Mouse (Mus musculus): ENCODE measurements around the gene Gm10295. TPM values are rescaled to one million over a fixed set of nuclear protein-coding genes. Genes with fewer than 3 reads are reported as not detected.

Gene Gm10295
- polyA plus RNA-seq, 1 experiment from 2014 or later: not detected

GRCm38 (mm10) chr7:71370746-71371145, 19.5 kb upstream of the Gm10295 start:
- Histone ChIP-seq H3K9me3 (replicated peaks; ENCODE audit: control insufficient read depth, low read length, poor library complexity, severe bottlenecking) (no peaks in the 10 kb centered on the region), H3K4me1 (ENCODE audit: control insufficient read depth, insufficient read depth, low read length) (0 out of 2 replicates have a peak, but pooled peaks cover 3% of the 10 kb centered on the region), H3K27me3 (ENCODE audit: control insufficient read depth, insufficient read depth, low read depth, low read length) (no peaks in the 10 kb centered on the region), H3K36me3 (ENCODE audit: control insufficient read depth, insufficient read depth, low read length) (no peaks in the 10 kb centered on the region), H3K9ac (ENCODE audit: low read depth, low read length) (no peak overlapping the region), H3K4me2 (ENCODE audit: low read length) (no peak overlapping the region), H3K4me3 (ENCODE audit: low read depth, low read length) (no peak overlapping the region), H3K27ac (ENCODE audit: low read length) (no peak overlapping the region)
- ATAC-seq: no peak
- WGBS: 73% methylated on average over 2 of the region's 2 CpGs

GRCm38 (mm10) chr7:71370128-71370527, 18.8 kb upstream of the Gm10295 start:
- no peak for ATAC-seq
- H3K9me3 ChIP-seq (replicated peaks; ENCODE audit: control insufficient read depth, low read length, poor library complexity, severe bottlenecking): no peaks in the 10 kb centered on the region
- H3K27ac ChIP-seq (ENCODE audit: low read length): no peak overlapping the region
- WGBS: 93% methylated on average over 3 of the region's 3 CpGs
- H3K36me3 ChIP-seq (ENCODE audit: control insufficient read depth, insufficient read depth, low read length): no peaks in the 10 kb centered on the region
- 0 out of 2 replicates have a peak, but pooled peaks cover 3% of the 10 kb centered on the region for H3K4me1 ChIP-seq (ENCODE audit: control insufficient read depth, insufficient read depth, low read length)
- H3K27me3 ChIP-seq (ENCODE audit: control insufficient read depth, insufficient read depth, low read depth, low read length): no peaks in the 10 kb centered on the region
- no peak overlapping the region for H3K4me2 ChIP-seq (ENCODE audit: low read length)
- no peak overlapping the region for H3K4me3 ChIP-seq (ENCODE audit: low read depth, low read length)
- no peak overlapping the region for H3K9ac ChIP-seq (ENCODE audit: low read depth, low read length)

- H3K27ac ChIP-seq (ENCODE audit: low read length): no peak overlapping the region
- H3K27me3 ChIP-seq (ENCODE audit: control insufficient read depth, insufficient read depth, low read depth, low read length): no peaks in the 10 kb centered on the region
- ATAC-seq: no peak
- no peaks in the 10 kb centered on the region for H3K4me1 ChIP-seq (ENCODE audit: control insufficient read depth, insufficient read depth, low read length)
- no peaks in the 10 kb centered on the region for H3K9me3 ChIP-seq (replicated peaks; ENCODE audit: control insufficient read depth, low read length, poor library complexity, severe bottlenecking)
- no peaks in the 10 kb centered on the region for H3K36me3 ChIP-seq (ENCODE audit: control insufficient read depth, insufficient read depth, low read length)
- WGBS: 89% methylated on average over 13 of the region's 13 CpGs
- H3K4me2 ChIP-seq (ENCODE audit: low read length): no peak overlapping the region
- no peak overlapping the region for H3K9ac ChIP-seq (ENCODE audit: low read depth, low read length)
- no peak overlapping the region for H3K4me3 ChIP-seq (ENCODE audit: low read depth, low read length)
Measured at GRCm38 (mm10) chr7:71368543-71369181, 17.4 kb upstream of the Gm10295 start.

- no peak for ATAC-seq
- H3K9me3 ChIP-seq (replicated peaks; ENCODE audit: control insufficient read depth, low read length, poor library complexity, severe bottlenecking): no peaks in the 10 kb centered on the region
- H3K4me3 ChIP-seq (ENCODE audit: low read depth, low read length): no peak overlapping the region
- no peak overlapping the region for H3K4me2 ChIP-seq (ENCODE audit: low read length)
- 91% methylated on average over 5 of the region's 5 CpGs for WGBS
- no peak overlapping the region for H3K9ac ChIP-seq (ENCODE audit: low read depth, low read length)
- H3K4me1 ChIP-seq (ENCODE audit: control insufficient read depth, insufficient read depth, low read length): no peaks in the 10 kb centered on the region
- no peaks in the 10 kb centered on the region for H3K27me3 ChIP-seq (ENCODE audit: control insufficient read depth, insufficient read depth, low read depth, low read length)
- H3K36me3 ChIP-seq (ENCODE audit: control insufficient read depth, insufficient read depth, low read length): no peaks in the 10 kb centered on the region
- H3K27ac ChIP-seq (ENCODE audit: low read length): no peak overlapping the region
Measured at GRCm38 (mm10) chr7:71355596-71355995, 4.3 kb upstream of the Gm10295 start.

DNA sequence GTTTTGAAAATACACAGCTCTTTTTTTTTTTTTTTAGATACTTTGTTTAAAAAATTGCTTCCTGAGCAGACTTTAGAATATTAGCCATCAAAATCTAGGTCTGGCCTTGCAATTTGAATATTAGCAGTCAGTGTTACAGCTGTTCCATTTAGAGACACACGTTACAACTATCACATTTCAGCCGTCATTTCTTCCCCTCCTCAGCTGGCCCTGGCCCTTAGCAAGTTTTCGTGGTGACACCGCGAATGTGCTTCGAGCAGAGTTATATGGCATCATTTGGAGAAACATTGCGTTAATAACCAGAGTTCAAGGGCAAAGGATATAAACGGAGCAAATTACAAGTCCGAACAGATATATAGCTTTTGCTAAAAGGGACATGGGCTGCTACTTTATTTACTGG, 2.4 kb downstream of the Gm10295 start:
- Histone ChIP-seq H3K9ac (ENCODE audit: low read depth, low read length) (no peak overlapping the region), H3K27ac (ENCODE audit: low read length) (no peak overlapping the region), H3K4me3 (ENCODE audit: low read depth, low read length) (no peak overlapping the region), H3K9me3 (replicated peaks; ENCODE audit: control insufficient read depth, low read length, poor library complexity, severe bottlenecking) (no peaks in the 10 kb centered on the region), H3K27me3 (ENCODE audit: control insufficient read depth, insufficient read depth, low read depth, low read length) (no peaks in the 10 kb centered on the region; the same call in 1 of the 2 replicates), H3K36me3 (ENCODE audit: control insufficient read depth, insufficient read depth, low read length) (no peaks in the 10 kb centered on the region), H3K4me2 (ENCODE audit: low read length) (no peak overlapping the region), H3K4me1 (ENCODE audit: control insufficient read depth, insufficient read depth, low read length) (no peaks in the 10 kb centered on the region)
- WGBS: 88% methylated on average over 9 of the region's 9 CpGs
- ATAC-seq: no peak

DNA sequence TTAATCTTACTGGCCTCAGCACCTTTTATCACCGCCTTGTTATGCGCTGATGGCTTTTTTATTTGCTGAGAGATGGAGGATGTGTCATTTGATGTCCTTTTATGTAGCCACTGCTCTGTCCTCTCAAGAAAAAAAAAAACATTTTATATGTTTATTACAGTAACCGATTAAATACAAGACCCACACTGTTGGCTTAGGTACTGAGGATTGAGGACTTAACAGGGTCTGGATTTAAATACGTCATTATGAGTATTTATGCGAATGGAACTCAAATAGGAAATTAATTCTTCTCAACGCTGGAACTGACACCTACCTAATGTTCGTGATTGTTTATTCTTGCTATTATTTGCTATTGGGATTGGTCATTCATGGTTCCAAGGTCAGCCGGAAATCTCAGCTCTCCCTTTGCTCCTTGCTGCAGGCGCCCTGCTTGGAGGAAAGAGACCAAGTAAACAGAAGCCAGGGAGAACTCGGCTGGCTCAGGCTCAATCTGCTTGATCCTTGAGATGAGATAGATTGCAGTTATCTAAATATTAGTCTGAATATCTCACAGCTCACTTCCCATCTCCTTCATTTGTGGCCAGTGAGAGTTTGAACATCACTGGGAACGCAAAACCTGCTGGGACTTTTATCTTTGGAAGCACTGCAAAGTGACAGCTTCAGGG, 26.2 kb downstream of the Gm10295 start:
- ATAC-seq: no peak
- Histone ChIP-seq H3K4me3 (ENCODE audit: low read depth, low read length) (no peak overlapping the region), H3K27me3 (ENCODE audit: control insufficient read depth, insufficient read depth, low read depth, low read length) (no peaks in the 10 kb centered on the region), H3K9ac (ENCODE audit: low read depth, low read length) (no peak overlapping the region), H3K27ac (ENCODE audit: low read length) (no peak overlapping the region), H3K36me3 (ENCODE audit: control insufficient read depth, insufficient read depth, low read length) (no peaks in the 10 kb centered on the region), H3K9me3 (replicated peaks; ENCODE audit: control insufficient read depth, low read length, poor library complexity, severe bottlenecking) (no peaks in the 10 kb centered on the region), H3K4me1 (ENCODE audit: control insufficient read depth, insufficient read depth, low read length) (no peaks in the 10 kb centered on the region), H3K4me2 (ENCODE audit: low read length) (no peak overlapping the region)
- 76% methylated on average over 11 of the region's 11 CpGs for WGBS

DNA sequence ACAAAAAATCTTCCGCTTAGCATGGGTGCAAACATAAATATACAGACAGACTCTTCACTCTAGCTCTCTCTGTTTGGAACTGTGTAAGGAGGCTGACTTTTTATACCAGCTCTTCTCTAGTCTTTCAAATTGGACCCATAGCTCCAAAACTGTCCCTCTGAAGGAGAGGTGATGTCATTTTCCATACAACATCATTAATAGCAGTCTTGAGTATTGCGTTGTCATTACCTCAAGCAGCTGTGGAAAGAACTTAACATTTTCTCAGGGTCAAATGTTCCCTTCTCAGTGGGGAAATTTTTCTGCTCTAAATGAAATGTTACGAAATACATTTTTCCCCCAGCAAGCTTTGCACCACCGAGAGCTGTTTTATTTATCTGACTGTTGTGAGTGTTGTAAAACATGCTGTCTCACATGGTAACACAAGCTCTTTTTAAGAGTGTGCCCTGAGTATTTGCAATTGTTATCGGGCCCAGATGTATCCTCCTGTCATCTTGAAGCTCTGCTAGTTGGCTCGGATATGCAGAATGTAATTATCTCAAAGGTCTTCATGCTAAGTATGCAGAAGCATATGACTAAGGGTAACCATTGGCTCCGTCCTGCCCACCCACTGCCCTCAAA, 38.0 kb downstream of the Gm10295 start:
- no peak overlapping the region for H3K4me3 ChIP-seq (ENCODE audit: low read depth, low read length)
- no peak overlapping the region for H3K27ac ChIP-seq (ENCODE audit: low read length)
- no peak overlapping the region for H3K4me2 ChIP-seq (ENCODE audit: low read length)
- no peaks in the 10 kb centered on the region for H3K9me3 ChIP-seq (replicated peaks; ENCODE audit: control insufficient read depth, low read length, poor library complexity, severe bottlenecking)
- H3K9ac ChIP-seq (ENCODE audit: low read depth, low read length): no peak overlapping the region
- WGBS: 83% methylated on average over 7 of the region's 7 CpGs
- H3K36me3 ChIP-seq (ENCODE audit: control insufficient read depth, insufficient read depth, low read length): no peaks in the 10 kb centered on the region
- H3K4me1 ChIP-seq (ENCODE audit: control insufficient read depth, insufficient read depth, low read length): no peaks in the 10 kb centered on the region
- ATAC-seq: no peak
- H3K27me3 ChIP-seq (ENCODE audit: control insufficient read depth, insufficient read depth, low read depth, low read length): no peaks in the 10 kb centered on the region

GRCm38 (mm10) chr7:71312375-71312774, 38.9 kb downstream of the Gm10295 start:
- H3K9ac ChIP-seq (ENCODE audit: low read depth, low read length): no peak overlapping the region
- WGBS: 79% methylated on average over 3 of the region's 3 CpGs
- no peaks in the 10 kb centered on the region for H3K36me3 ChIP-seq (ENCODE audit: control insufficient read depth, insufficient read depth, low read length)
- H3K4me3 ChIP-seq (ENCODE audit: low read depth, low read length): no peak overlapping the region
- no peak overlapping the region for H3K27ac ChIP-seq (ENCODE audit: low read length)
- ATAC-seq: no peak
- no peaks in the 10 kb centered on the region for H3K27me3 ChIP-seq (ENCODE audit: control insufficient read depth, insufficient read depth, low read depth, low read length)
- no peak overlapping the region for H3K4me2 ChIP-seq (ENCODE audit: low read length)
- H3K4me1 ChIP-seq (ENCODE audit: control insufficient read depth, insufficient read depth, low read length): no peaks in the 10 kb centered on the region
- H3K9me3 ChIP-seq (replicated peaks; ENCODE audit: control insufficient read depth, low read length, poor library complexity, severe bottlenecking): no peaks in the 10 kb centered on the region

- H3K4me1 ChIP-seq (ENCODE audit: control insufficient read depth, insufficient read depth, low read length): no peaks in the 10 kb centered on the region
- 72% methylated on average over 11 of the region's 11 CpGs for WGBS
- ATAC-seq: no peak
- no peaks in the 10 kb centered on the region for H3K36me3 ChIP-seq (ENCODE audit: control insufficient read depth, insufficient read depth, low read length)
- no peak overlapping the region for H3K27ac ChIP-seq (ENCODE audit: low read length)
- no peak overlapping the region for H3K9ac ChIP-seq (ENCODE audit: low read depth, low read length)
- no peaks in the 10 kb centered on the region for H3K9me3 ChIP-seq (replicated peaks; ENCODE audit: control insufficient read depth, low read length, poor library complexity, severe bottlenecking)
- no peak overlapping the region for H3K4me2 ChIP-seq (ENCODE audit: low read length)
- no peaks in the 10 kb centered on the region for H3K27me3 ChIP-seq (ENCODE audit: control insufficient read depth, insufficient read depth, low read depth, low read length)
- no peak overlapping the region for H3K4me3 ChIP-seq (ENCODE audit: low read depth, low read length)
Measured at GRCm38 (mm10) chr7:71311411-71311810, 39.9 kb downstream of the Gm10295 start.
